Mouse (Mus musculus): ENCODE data around the gene Rita1.

- TF ChIP-seq POLR2A (IDR thresholded peaks at IDR 0.05; ENCODE audit: control insufficient read depth, low read depth, low read length) (no peak), CTCF (IDR thresholded peaks at IDR 0.05; ENCODE audit: control insufficient read depth, insufficient read depth, insufficient replicate concordance, low read depth, low read length) (no peak)
These were observed 1.5 kb downstream of the Rita1 start for GRCm38 (mm10) chr5:120610906-120611305.

All from testis, adult 2 months (tissue).